In genomic region chr15:82148510-82148911, GRCm38 (mm10) we compare ENCODE assay signal across 7 mouse cellular contexts. TPM values are rescaled to one million over a fixed set of nuclear protein-coding genes. Genes with fewer than 3 reads are reported as not detected.
DNase-seq lines count a peak whose midpoint lies in the region; ATAC-seq and TF ChIP-seq lines count a peak whose summit lies in the region.

No protein-coding gene starts in this region.

- H3K4me2 ChIP-seq in embryonic facial prominence, embryonic 15.5 days (replicated peaks): peak overlapping the region; percentile 75
- H3K4me2 ChIP-seq in limb, embryonic 14.5 days (replicated peaks; ENCODE audit: low read depth, low read length, severe bottlenecking): peak overlapping the region; percentile 74
- H3K4me2 ChIP-seq in stomach, embryonic 14.5 days (replicated peaks; ENCODE audit: low read depth, low read length): peak overlapping the region; percentile 75

- intact Hi-C loops in left cerebral cortex, postnatal 36 days (cut with DNase I): no loop called here
- intact Hi-C loops in gastrocnemius, postnatal 36 days (cut with DNase I): no loop called here

- no peak for TF ChIP-seq POLR2A in spleen, adult 2 months (IDR thresholded peaks at IDR 0.05; ENCODE audit: low read depth, low read length)
- TF ChIP-seq POLR2A in limb, embryonic 14.5 days (IDR thresholded peaks at IDR 0.05; ENCODE audit: borderline replicate concordance, extremely low read depth, insufficient read depth, insufficient read length): no peak

- no peaks in the 10 kb centered on the region for H3K9me3 ChIP-seq in embryonic facial prominence, embryonic 15.5 days (replicated peaks)
- H3K9me3 ChIP-seq in limb, embryonic 14.5 days (ENCODE audit: control insufficient read depth, low read length): no peaks in the 10 kb centered on the region
- H3K9me3 ChIP-seq in stomach, embryonic 14.5 days (ENCODE audit: control insufficient read depth, low read depth, low read length): no peaks in the 10 kb centered on the region

- DNase-seq in spleen, adult 2 months (ENCODE audit: low read depth in 1 of 2, low spot score in 2 of 2): no peak
- no peak for DNase-seq in spleen, postnatal 36 days (ENCODE audit: low spot score in 2 of 2)
- no peak for DNase-seq in limb, embryonic 14.5 days (ENCODE audit: low spot score)
- no peak for DNase-seq in left cerebral cortex, postnatal 36 days (ENCODE audit: low spot score in 2 of 2)
- DNase-seq in gastrocnemius, postnatal 36 days: no peak

- H3K9ac ChIP-seq in embryonic facial prominence, embryonic 15.5 days: peak overlapping the region; percentile 86
- H3K9ac ChIP-seq in limb, embryonic 14.5 days (ENCODE audit: low read depth, low read length, severe bottlenecking): peak overlapping the region; percentile 83
- peak overlapping the region; percentile 87 for H3K9ac ChIP-seq in stomach, embryonic 14.5 days (replicated peaks; ENCODE audit: low read depth, low read length)

- TF ChIP-seq CTCF in spleen, adult 2 months (IDR thresholded peaks at IDR 0.05; ENCODE audit: extremely low read depth, insufficient read depth, insufficient read length, insufficient replicate concordance): no peak

- ATAC-seq in embryonic facial prominence, embryonic 15.5 days (ENCODE audit: insufficient number of reproducible peaks, low FRiP score, low TSS enrichment, low read depth): no peak
- ATAC-seq in limb, embryonic 14.5 days (ENCODE audit: low FRiP score, low read depth): no peak
- no peak for ATAC-seq in stomach, embryonic 14.5 days (ENCODE audit: insufficient number of reproducible peaks, insufficient read depth, low FRiP score, low read depth)

- peak overlapping the region; percentile 69; the same call in 1 of the 2 replicates for H3K4me3 ChIP-seq in spleen, adult 2 months (ENCODE audit: extremely low read depth, insufficient read depth, insufficient read length)
- peak overlapping the region; percentile 83 for H3K4me3 ChIP-seq in embryonic facial prominence, embryonic 15.5 days (replicated peaks)
- peak overlapping the region; percentile 90 for H3K4me3 ChIP-seq in limb, embryonic 14.5 days (replicated peaks; ENCODE audit: low read length)
- peak overlapping the region; percentile 69 for H3K4me3 ChIP-seq in stomach, embryonic 14.5 days (ENCODE audit: low read depth, low read length)

- WGBS in spleen, adult 2 months: 18% methylated on average over 9 of the region's 9 CpGs
- WGBS in embryonic facial prominence, embryonic 15.5 days: 17% methylated on average over 9 of the region's 9 CpGs
- WGBS in limb, embryonic 14.5 days: 19% methylated on average over 9 of the region's 9 CpGs
- WGBS in stomach, embryonic 14.5 days: 16% methylated on average over 9 of the region's 9 CpGs

- no peaks in the 10 kb centered on the region for H3K36me3 ChIP-seq in spleen, adult 2 months (ENCODE audit: control insufficient read depth, insufficient read depth, low read length)
- H3K36me3 ChIP-seq in embryonic facial prominence, embryonic 15.5 days: 0 out of 2 replicates have a peak, but pooled peaks cover under 1% of the 10 kb centered on the region
- peaks cover 5% of the 10 kb centered on the region; the same call in 1 of the 2 replicates for H3K36me3 ChIP-seq in limb, embryonic 14.5 days (ENCODE audit: control insufficient read depth, insufficient read depth, low read length)
- no peaks in the 10 kb centered on the region for H3K36me3 ChIP-seq in stomach, embryonic 14.5 days (ENCODE audit: control insufficient read depth, insufficient read depth, low read length)

- H3K27me3 ChIP-seq in spleen, adult 2 months (ENCODE audit: control insufficient read depth, insufficient read depth, low read length): no peaks in the 10 kb centered on the region; the same call in 1 of the 2 replicates
- H3K27me3 ChIP-seq in embryonic facial prominence, embryonic 15.5 days: no peaks in the 10 kb centered on the region
- no peaks in the 10 kb centered on the region for H3K27me3 ChIP-seq in limb, embryonic 14.5 days (ENCODE audit: control insufficient read depth, insufficient read depth, low read length)
- no peaks in the 10 kb centered on the region for H3K27me3 ChIP-seq in stomach, embryonic 14.5 days (ENCODE audit: control insufficient read depth, insufficient read depth, low read length)

- no peak overlapping the region; the same call in 1 of the 2 replicates for H3K27ac ChIP-seq in spleen, adult 2 months (ENCODE audit: insufficient read depth, low read length)
- H3K27ac ChIP-seq in embryonic facial prominence, embryonic 15.5 days (replicated peaks): peak overlapping the region; percentile 96
- no peak overlapping the region; the same call in 1 of the 2 replicates for H3K27ac ChIP-seq in limb, embryonic 14.5 days (replicated peaks; ENCODE audit: low read depth, low read length)
- no peak overlapping the region for H3K27ac ChIP-seq in stomach, embryonic 14.5 days (ENCODE audit: low read length)

- H3K4me1 ChIP-seq in spleen, adult 2 months (ENCODE audit: control insufficient read depth, insufficient read depth, insufficient read length): peaks cover 11% of the 10 kb centered on the region; the same call in 1 of the 2 replicates
- H3K4me1 ChIP-seq in embryonic facial prominence, embryonic 15.5 days: peaks cover 53% of the 10 kb centered on the region
- peaks cover 28% of the 10 kb centered on the region for H3K4me1 ChIP-seq in limb, embryonic 14.5 days (ENCODE audit: control insufficient read depth, insufficient read depth, low read length)
- H3K4me1 ChIP-seq in stomach, embryonic 14.5 days (ENCODE audit: control insufficient read depth, insufficient read depth, low read length): peaks cover 28% of the 10 kb centered on the region

RNA-seq across cellular contexts. Expression of gene Srebf2, which starts 1.5 kb away (rescaled TPM):
- 204 and 317 TPM in 2 replicates for polyA plus RNA-seq in spleen, adult 2 months (2012; rRNA removed)
- polyA plus RNA-seq in embryonic facial prominence, embryonic 15.5 days (2015; fragmentation: Nextera tagmentation; extraction: Ambion mirVana): 159 and 162 TPM in 2 replicates
- 131 and 253 TPM in 2 replicates for polyA plus RNA-seq in limb, embryonic 14.5 days (2012; rRNA removed)
- polyA plus RNA-seq in limb, embryonic 14.5 days (2014; fragmentation: Nextera tagmentation; extraction: Ambion mirVana): 122 and 125 TPM in 2 replicates
- 128 and 133 TPM in 2 replicates for polyA plus RNA-seq in stomach, embryonic 14.5 days (2014; fragmentation: Nextera tagmentation; extraction: Ambion mirVana)
- 100 to 1,000 TPM; 183 to 198 TPM for total RNA-seq in left cerebral cortex, postnatal 36 days (2021)
- 1 to 10 TPM; 9.2 to 9.8 TPM for total RNA-seq in gastrocnemius, postnatal 36 days (2021)

RNA-seq across cellular contexts. Expression of gene Ccdc134, which starts 20.8 kb away (rescaled TPM):
- 16.2 and 16.7 TPM in 2 replicates for polyA plus RNA-seq in spleen, adult 2 months (2012; rRNA removed)
- 27.6 and 31.1 TPM in 2 replicates for polyA plus RNA-seq in embryonic facial prominence, embryonic 15.5 days (2015; fragmentation: Nextera tagmentation; extraction: Ambion mirVana)
- polyA plus RNA-seq in limb, embryonic 14.5 days (2012; rRNA removed): 39.6 and 40.7 TPM in 2 replicates
- polyA plus RNA-seq in limb, embryonic 14.5 days (2014; fragmentation: Nextera tagmentation; extraction: Ambion mirVana): 26.4 and 28.3 TPM in 2 replicates
- 17.7 and 18.4 TPM in 2 replicates for polyA plus RNA-seq in stomach, embryonic 14.5 days (2014; fragmentation: Nextera tagmentation; extraction: Ambion mirVana)
- 10 to 100 TPM in 1 of 2 experiments, 1 to 10 TPM in 1; 9.5 to 14.2 TPM for total RNA-seq in left cerebral cortex, postnatal 36 days (2021)
- total RNA-seq in gastrocnemius, postnatal 36 days (2021): 10 to 100 TPM; 10.2 to 17.0 TPM
